Mouse (Mus musculus) ZHBTc4 (cell line): Measurements from ENCODE around the gene Immp1l.

Experiments
- DNase-seq: peaks from one replicate; pipeline ENCODE4 v3.0.0-alpha.2; 2011; ENCODE audit warnings: low read depth, low spot score

The Immp1l gene

GRCm38 (mm10) chr2:105903896-105904756 is at the start of gene Immp1l, which contains the start of gene Elp4:
Gene Immp1l (plus strand): TSS chr2:105904638.
Gene Elp4 (minus strand): TSS chr2:105904564.
- peak; percentile 97 for DNase-seq

- DNase-seq = no peak
These were observed 49.7 kb upstream of the Immp1l start for GRCm38 (mm10) chr2:105854740-105855139.

DNA sequence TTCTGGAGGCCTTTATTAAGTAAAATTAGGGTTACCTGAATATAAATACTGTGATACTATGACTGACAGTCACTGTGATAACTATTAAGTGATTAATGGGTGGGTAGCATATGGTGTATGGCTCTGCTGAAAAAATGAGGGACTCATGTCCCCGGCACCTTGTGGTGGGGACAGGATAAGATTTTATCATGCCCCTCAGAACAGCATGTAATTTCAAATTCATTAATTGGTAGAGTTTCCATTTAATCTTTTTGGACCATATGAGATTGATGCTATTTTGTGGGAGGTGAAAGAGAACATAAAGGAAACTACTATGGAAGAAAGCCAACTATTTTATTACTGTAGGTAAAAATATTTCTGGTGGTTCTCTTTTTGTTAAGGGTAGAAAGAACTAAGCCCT is 31.0 kb upstream of the Immp1l start:
- DNase-seq = no peak

- DNase-seq = no peak
These were observed 13.6 kb upstream of the Immp1l start for GRCm38 (mm10) chr2:105890816-105891215.

DNA sequence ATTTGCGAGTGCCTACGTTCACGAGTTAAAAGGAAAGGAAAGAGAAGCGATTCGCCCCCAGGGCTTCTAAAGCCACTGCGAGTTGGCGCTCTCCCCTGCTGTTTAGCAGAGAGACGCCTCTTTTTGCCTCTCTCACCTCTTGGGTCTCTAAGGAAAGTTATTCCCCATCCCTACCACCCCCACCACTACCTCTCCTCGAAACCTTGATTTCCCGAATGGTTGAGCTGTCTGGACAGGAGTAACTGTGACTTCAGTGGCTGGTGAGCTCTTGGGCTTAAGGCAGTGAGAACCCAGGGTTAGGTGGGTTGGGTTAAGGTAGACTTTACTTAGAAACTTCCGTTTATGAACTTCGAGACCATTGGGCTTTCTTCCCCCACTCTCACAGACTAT is 314 bp downstream of the Immp1l start:
- no peak for DNase-seq

GRCm38 (mm10) chr2:105908351-105908750 is 3.9 kb downstream of the Immp1l start:
- peak; percentile 74 for DNase-seq

DNA sequence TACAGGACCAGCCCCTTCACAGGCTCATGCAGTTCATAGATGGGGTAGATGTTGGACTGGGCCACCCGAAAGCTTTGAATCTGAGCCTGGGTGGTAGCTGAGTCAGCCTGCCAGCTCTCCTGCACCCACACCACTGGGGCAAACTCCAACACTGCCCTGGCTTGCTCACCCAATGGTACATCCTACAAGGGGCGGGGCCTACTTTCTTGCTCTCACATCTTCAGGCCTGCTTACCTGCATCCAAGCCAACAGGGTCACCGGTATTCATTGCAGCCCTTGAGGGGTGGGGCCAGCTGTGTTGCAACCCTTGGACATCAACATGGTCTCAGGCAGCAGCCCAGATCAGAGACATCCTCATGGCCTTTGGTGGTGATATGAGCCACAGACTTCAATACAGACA is 6.2 kb downstream of the Immp1l start:
- DNase-seq = no peak

DNA sequence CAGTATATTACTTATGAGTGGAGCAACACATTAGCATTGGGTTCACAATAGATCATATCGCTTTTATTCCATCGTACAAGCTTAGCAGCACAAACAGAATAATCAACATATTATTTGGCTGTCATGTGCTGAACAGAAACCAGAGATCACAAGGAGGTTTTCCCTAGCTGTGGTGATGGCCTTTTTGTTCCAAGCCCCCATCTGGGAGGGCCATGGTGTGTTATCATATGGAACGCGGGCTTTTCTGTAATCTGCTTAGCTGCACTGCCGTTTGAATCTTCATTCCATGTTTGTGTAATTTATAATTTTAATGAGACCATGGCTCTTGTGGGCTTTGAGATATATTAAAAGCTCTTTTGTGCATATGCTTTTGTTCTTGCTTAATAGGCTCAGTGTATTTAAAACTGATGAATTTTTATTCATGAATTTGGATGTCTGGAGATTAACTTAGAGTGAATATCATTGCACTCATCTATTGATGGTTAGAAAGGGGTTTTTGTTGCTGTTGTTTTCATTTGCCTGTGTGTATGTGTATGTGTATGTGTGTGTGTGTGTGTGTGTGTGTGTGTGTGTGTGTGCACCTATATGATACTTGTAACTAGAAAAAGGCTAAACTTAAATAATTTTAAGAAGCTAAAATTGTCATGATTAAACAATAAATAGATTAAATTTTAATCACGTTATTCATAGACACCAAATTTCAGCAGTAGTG is 9.4 kb downstream of the Immp1l start:
- no peak for DNase-seq

GRCm38 (mm10) chr2:105916671-105917070 is 12.2 kb downstream of the Immp1l start:
- no peak for DNase-seq

DNA sequence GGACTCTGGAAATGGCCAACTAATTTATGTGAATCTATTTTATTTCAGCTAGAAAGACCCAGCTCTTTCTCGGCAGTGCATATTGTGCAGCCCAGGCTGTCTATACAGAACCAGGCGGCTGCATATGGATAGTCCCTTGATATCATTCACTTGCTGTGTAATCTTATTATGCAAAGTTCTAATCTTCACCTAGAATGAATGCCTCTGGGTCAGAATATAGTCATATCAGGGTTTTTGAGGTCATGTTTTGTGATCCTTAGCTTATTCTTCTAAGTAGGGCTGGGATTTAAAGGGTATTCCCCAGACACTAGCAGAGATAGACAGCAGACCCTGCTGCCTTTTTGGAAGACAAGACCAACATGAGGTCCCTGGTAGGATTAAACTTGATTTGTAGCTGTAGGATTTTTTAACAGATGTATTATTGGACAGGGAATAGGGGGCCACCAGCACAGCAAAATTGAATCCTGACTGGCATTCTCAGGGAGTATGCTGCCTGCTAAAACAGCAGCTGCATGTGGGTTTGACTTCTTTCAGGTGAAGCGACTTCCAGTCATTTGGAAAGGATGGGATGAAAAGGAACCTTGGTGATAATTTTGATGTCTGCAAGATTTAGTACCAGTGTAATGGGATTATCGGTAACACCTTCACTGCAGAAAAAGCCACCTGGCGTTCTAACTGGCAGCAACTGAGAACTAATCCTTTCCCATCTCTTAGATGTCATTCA is 13.3 kb downstream of the Immp1l start:
- DNase-seq = no peak

DNA sequence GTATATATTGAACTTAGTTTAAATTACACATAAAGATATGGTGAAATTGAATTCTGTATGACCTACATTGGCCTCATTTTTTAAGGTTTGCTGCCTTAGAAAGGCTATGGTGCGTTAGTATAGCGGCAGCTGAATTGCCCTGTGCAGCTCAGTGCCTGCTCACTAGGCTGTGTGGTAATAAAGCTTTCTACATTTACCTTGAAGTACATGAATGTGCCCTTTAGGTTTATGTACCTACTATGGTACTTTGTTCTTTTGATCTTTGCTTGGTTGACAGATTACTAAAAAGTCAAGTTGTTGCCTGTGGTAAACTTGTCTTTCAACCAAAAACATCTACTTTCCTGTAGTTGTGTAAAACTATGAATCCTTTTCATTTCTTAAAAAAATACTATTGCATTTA is 45.7 kb downstream of the Immp1l start:
- no peak for DNase-seq

- no peak for DNase-seq
These were observed 47.0 kb downstream of the Immp1l start for GRCm38 (mm10) chr2:105951350-105951940.

DNA sequence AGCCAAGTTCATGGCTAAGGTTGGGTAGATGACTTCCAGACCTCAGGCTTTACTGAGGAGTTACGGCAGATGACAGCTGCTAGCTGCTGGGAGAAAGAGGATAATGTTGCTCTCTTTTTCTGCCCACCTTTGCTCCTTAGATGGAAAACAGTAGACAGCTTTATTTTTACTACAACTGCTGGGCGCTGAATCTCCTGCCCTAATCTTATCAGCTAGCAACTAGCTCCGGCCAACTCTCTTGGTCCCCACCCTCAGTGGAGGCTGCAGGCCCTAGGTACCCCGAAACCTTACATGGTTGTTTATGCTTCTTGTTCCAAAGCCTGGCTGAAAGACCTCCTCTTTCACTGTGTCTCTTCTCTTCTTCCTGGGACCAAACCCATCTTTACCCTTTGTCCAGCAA is 49.4 kb downstream of the Immp1l start:
- no peak for DNase-seq

- no peak for DNase-seq
These were observed 59.0 kb downstream of the Immp1l start for GRCm38 (mm10) chr2:105963447-105963846.

- no peak for DNase-seq
These were observed 69.5 kb downstream of the Immp1l start for GRCm38 (mm10) chr2:105973941-105974340.

GRCm38 (mm10) chr2:105978065-105978464 is 73.6 kb downstream of the Immp1l start:
- DNase-seq = no peak

DNA sequence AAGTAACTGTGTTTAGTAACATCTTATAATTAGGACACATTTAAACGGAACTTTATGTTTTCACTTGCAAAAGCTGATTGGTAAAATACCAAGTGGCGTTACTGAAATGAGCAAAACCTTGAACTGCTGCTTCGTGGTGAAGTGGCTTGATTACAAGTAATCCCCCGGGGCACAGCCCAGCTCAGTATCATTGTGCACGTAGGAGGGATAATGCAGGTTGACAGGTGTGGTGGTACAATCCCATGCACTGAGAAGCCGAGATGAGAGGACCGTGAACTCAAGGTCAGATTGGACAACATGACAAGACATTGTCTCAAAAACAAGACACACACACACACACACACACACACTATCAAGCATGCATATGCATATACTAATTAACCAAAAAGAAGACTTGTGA is 80.8 kb downstream of the Immp1l start:
- DNase-seq = no peak

GRCm38 (mm10) chr2:105987131-105987530 is 82.7 kb downstream of the Immp1l start:
- no peak for DNase-seq

DNA sequence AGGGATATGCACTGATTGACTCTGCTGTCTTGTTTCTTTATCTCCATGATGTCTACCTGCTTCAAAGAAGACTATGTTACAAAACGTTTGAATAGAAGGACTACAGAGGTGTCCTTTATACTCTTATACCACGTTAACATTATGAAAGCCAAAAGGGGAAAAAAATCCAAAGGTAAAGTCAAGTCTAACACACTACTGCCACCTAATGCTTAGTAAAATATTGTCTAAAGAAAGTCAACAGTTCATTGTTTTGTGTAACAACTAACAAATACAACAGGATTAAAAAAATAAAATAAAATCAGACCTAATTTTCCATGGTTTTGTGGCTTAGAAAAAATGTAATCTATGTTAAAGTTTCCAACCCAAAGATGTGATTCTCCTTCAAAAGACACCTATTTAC is 83.6 kb downstream of the Immp1l start:
- DNase-seq = no peak

DNA sequence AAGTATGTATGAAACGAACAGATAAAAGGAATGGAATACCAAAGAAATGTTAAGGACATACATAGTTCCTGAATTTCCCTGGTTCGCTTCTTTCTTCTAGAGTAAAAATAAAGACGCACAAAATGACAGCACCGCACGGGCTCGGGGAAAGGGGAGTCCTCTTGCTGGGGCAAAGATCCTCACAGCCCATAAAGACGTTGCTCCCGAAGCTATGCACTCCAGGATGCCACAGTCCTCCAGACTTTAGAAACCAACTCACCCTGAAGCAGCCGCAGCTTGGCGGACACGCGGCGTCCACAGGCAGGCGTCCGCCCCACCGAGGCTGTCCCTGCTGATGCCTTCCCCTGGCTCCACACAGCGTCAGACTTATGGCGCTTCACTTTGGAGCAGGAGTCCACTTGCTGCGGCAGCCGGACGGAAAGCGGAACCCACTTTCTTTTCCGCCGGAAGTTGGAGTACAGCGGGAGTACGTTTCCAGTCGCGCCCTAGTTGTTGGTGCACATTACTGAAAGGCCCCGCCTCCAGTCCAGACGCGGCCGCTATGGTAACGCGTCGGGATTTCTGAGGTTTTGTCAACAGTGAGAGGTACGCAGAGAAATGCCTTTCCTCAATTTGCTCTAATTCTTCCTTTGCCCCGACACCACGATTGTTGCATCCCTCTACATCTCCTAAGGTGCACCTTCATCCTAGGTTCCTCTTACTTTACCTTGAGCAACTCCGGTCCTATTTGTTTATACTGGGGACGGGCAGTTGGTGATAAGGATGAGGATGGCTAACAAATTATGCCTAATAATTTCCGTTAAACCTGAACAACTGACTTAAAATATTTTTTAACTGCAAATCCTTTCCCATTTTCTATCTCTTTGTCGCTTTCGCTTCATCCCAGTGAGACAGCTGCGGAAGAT is 98.6 kb downstream of the Immp1l start, which contains the start of gene Dnajc24:
Dnajc24 (minus strand) TSS at position 715 of the 905 bp plus-strand sequence.
- peak; percentile 95 for DNase-seq

GRCm38 (mm10) chr2:106008415-106008814 is 104.0 kb downstream of the Immp1l start:
- no peak for DNase-seq
